Mouse (Mus musculus) embryonic facial prominence, embryonic 12.5 days (tissue): Measurements from ENCODE around the gene Slc25a18. TPM values are rescaled to one million over a fixed set of nuclear protein-coding genes. Genes with fewer than 3 reads are reported as not detected.

ENCODE experiments used
- ATAC-seq: fragments of 200-750 bp; cut with Nextera tagmentation; 2 replicates; pipeline ENCODE4 v1.8.0; 2017; ENCODE audit not compliant: insufficient number of reproducible peaks, insufficient read depth, low FRiP score, low TSS enrichment
- H3K27ac ChIP-seq: fragments of 300-500 bp; sonication (generic); 2 replicates; pipeline ENCODE4 v1.5.1; 2016; ENCODE audit warnings: mild to moderate bottlenecking
- H3K27me3 ChIP-seq: fragments of 300-500 bp; sonication (generic); 2 replicates; pipeline ENCODE4 v1.6.1; 2016; ENCODE audit warnings: mild to moderate bottlenecking, moderate library complexity
- H3K36me3 ChIP-seq: fragments of 300-500 bp; sonication (generic); 2 replicates; pipeline ENCODE4 v1.6.1; 2016; ENCODE audit warnings: mild to moderate bottlenecking
- H3K4me1 ChIP-seq: fragments of 300-500 bp; sonication (generic); 2 replicates; pipeline ENCODE4 v1.6.1; 2016
- H3K4me2 ChIP-seq: fragments of 300-500 bp; sonication (generic); replicated peaks from 2 replicates; pipeline ENCODE4 v1.6.1; 2016; ENCODE audit warnings: mild to moderate bottlenecking, moderate library complexity
- H3K4me3 ChIP-seq: fragments of 300-500 bp; sonication (generic); 2 replicates; pipeline ENCODE4 v1.5.1; 2016; ENCODE audit warnings: mild to moderate bottlenecking
- H3K9ac ChIP-seq: fragments of 300-500 bp; sonication (generic); 2 replicates; pipeline ENCODE4 v1.6.1; 2016; ENCODE audit warnings: mild to moderate bottlenecking, moderate library complexity
- H3K9me3 ChIP-seq: fragments of 300-500 bp; sonication (generic); 2 replicates; pipeline ENCODE4 v1.6.1; 2016; ENCODE audit warnings: mild to moderate bottlenecking, moderate library complexity
- WGBS: fragments of 180-500 bp; shearing (Covaris S2); methylation state at CpG from one replicate; pipeline ENCODE4 v1.1.7; 2016; 5-methylcytosine and 5-hydroxymethylcytosine counted together
- polyA plus RNA-seq: library from polyadenylated mRNA; unstranded; fragments of >200 nt; fragmentation: Nextera tagmentation; extraction: Ambion mirVana; gene quantifications from 2 replicates; pipeline ENCODE4 v1.2.1, GENCODE M21; 2016

Slc25a18 gene
- polyA plus RNA-seq: 0.24 and 0.34 TPM in 2 replicates

DNA sequence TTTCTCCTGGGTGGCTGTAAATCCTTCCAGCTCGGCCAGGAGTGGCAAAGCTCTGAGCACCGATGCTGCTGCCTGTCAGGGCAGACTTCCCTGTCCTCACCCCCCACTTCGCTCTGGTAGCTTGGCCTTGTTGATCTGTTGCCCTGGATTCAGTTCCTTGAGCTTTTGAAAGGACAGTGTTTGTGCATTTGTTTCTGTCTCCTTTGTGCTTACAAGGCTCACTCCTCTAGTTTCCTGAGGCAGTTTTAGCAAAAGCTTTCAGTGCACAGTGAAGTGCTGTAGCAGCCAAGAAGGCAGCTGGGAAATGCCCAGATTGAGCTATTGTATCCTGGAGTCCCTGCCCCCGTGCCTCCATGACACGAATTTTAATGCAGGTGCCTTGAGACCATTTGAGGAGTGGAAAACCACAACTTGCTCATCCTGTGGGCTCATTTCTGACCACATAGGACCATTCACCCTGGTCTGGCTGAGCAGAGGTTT lies at the start of gene Slc25a18:
TSS of gene Slc25a18 (plus strand) at position 430 of the 480 bp plus-strand sequence.
- ATAC-seq: no peak
- Histone ChIP-seq H3K4me2 (no peak within 1 kb of the TSS), H3K27me3 (no peaks in the 10 kb centered on the region), H3K4me3 (no peak within 1 kb of the TSS), H3K9ac (no peak within 1 kb of the TSS), H3K4me1 (no peaks in the 10 kb centered on the region; the same call in 1 of the 2 replicates), H3K9me3 (no peaks in the 10 kb centered on the region), H3K36me3 (no peaks in the 10 kb centered on the region; the same call in 1 of the 2 replicates), H3K27ac (no peak within 1 kb of the TSS)
- 71% methylated on average over 5 of the region's 5 CpGs for WGBS

DNA sequence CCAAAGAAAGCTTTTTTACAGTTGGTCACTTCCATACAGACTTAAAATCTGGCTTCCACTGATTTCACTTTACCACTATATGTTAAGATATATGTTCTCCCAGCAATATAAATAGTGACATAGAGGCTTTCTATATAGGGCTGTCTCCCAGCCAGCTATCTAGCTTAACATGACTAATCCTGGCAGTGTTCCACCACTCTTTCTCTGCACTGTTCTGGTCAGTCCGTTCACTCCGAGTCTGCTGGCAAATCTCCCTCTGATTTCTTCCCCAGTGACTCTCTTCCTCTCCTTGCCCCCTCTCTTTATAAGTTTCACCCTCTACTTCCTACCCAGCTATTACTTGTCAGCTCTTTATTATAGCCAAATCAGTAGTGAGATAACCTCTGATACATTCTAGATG lies 47.4 kb upstream of the Slc25a18 start:
- no peaks in the 10 kb centered on the region for H3K36me3 ChIP-seq
- H3K4me1 ChIP-seq: no peaks in the 10 kb centered on the region
- no peak for ATAC-seq
- 86% methylated on average over 2 of the region's 2 CpGs for WGBS
- no peaks in the 10 kb centered on the region for H3K9me3 ChIP-seq
- no peak overlapping the region for H3K4me3 ChIP-seq
- H3K27me3 ChIP-seq: no peaks in the 10 kb centered on the region
- H3K27ac ChIP-seq: no peak overlapping the region
- H3K4me2 ChIP-seq: no peak overlapping the region
- H3K9ac ChIP-seq: no peak overlapping the region

DNA sequence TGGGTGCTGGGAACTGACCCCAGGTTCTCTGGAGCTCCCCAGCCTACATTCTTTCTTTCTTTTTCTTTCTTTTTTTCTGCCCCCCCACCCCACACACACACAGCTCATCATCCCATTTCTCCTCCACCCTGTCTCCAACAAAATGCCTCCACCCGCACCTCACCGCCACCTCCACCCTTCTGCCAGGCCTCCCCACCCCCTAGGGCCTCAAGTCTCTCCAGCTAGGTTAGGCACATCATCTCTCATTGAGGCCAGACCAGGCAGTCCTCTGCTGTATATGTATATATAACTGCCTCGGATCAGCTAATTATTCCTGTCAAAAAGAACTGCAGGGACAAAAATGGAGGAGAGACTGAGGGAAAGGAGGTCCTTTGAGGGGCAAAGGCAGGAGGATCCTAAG lies 37.4 kb upstream of the Slc25a18 start:
- H3K27ac ChIP-seq: no peak overlapping the region
- no peaks in the 10 kb centered on the region for H3K9me3 ChIP-seq
- no peak overlapping the region for H3K4me3 ChIP-seq
- H3K27me3 ChIP-seq: no peaks in the 10 kb centered on the region
- no peak overlapping the region for H3K9ac ChIP-seq
- ATAC-seq: no peak
- 81% methylated on average over 3 of the region's 3 CpGs for WGBS
- H3K4me2 ChIP-seq: no peak overlapping the region
- peaks cover 12% of the 10 kb centered on the region; the same call in 1 of the 2 replicates for H3K36me3 ChIP-seq
- H3K4me1 ChIP-seq: no peaks in the 10 kb centered on the region

GRCm38 (mm10) chr6:120736566-120736965 lies 36.8 kb upstream of the Slc25a18 start:
- WGBS: 79% methylated on average over 3 of the region's 3 CpGs
- Histone ChIP-seq H3K4me3 (no peak overlapping the region), H3K9me3 (no peaks in the 10 kb centered on the region), H3K9ac (no peak overlapping the region), H3K27ac (no peak overlapping the region), H3K4me2 (no peak overlapping the region), H3K4me1 (no peaks in the 10 kb centered on the region), H3K36me3 (peaks cover 12% of the 10 kb centered on the region; the same call in 1 of the 2 replicates), H3K27me3 (no peaks in the 10 kb centered on the region)
- ATAC-seq: no peak

- Histone ChIP-seq H3K9me3 (no peaks in the 10 kb centered on the region), H3K27me3 (no peaks in the 10 kb centered on the region), H3K9ac (no peak overlapping the region), H3K27ac (no peak overlapping the region), H3K4me3 (no peak overlapping the region), H3K4me2 (no peak overlapping the region), H3K4me1 (no peaks in the 10 kb centered on the region), H3K36me3 (peaks cover 3% of the 10 kb centered on the region; the same call in 1 of the 2 replicates)
- ATAC-seq: no peak
- 91% methylated on average over 2 of the region's 2 CpGs for WGBS
These were observed 30.2 kb upstream of the Slc25a18 start for GRCm38 (mm10) chr6:120743130-120743529.

- Histone ChIP-seq H3K9ac (no peak overlapping the region), H3K36me3 (no peaks in the 10 kb centered on the region), H3K27me3 (no peaks in the 10 kb centered on the region), H3K27ac (no peak overlapping the region), H3K9me3 (no peaks in the 10 kb centered on the region), H3K4me1 (no peaks in the 10 kb centered on the region), H3K4me2 (no peak overlapping the region), H3K4me3 (no peak overlapping the region)
- ATAC-seq: no peak
- WGBS: 93% methylated on average over 7 of the region's 7 CpGs
These were observed 29.1 kb upstream of the Slc25a18 start for GRCm38 (mm10) chr6:120744266-120744665.

DNA sequence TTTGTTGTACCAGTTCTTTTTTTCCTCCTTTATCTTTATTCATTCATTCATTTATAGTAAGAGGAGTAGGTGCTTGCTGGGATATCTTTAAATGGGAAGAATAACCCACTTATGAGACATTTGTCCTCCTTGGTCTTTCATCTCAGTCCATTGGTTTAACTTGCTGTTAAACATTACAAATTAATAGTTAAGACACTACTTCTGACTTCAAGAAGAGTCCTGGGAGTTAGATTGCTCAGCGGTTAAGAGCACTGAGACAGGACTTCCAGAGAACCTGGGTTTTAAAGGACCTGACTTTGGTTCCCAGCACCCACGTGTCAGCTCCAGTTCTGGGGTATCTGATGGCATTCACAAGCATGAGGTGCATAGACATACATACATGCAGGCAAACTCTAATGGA lies 27.0 kb upstream of the Slc25a18 start:
- no peaks in the 10 kb centered on the region for H3K4me1 ChIP-seq
- WGBS: 89% methylated on average over 2 of the region's 2 CpGs
- H3K4me3 ChIP-seq: no peak overlapping the region
- no peaks in the 10 kb centered on the region for H3K9me3 ChIP-seq
- H3K9ac ChIP-seq: no peak overlapping the region
- no peaks in the 10 kb centered on the region for H3K27me3 ChIP-seq
- H3K36me3 ChIP-seq: no peaks in the 10 kb centered on the region
- H3K4me2 ChIP-seq: no peak overlapping the region
- no peak overlapping the region for H3K27ac ChIP-seq
- no peak for ATAC-seq

DNA sequence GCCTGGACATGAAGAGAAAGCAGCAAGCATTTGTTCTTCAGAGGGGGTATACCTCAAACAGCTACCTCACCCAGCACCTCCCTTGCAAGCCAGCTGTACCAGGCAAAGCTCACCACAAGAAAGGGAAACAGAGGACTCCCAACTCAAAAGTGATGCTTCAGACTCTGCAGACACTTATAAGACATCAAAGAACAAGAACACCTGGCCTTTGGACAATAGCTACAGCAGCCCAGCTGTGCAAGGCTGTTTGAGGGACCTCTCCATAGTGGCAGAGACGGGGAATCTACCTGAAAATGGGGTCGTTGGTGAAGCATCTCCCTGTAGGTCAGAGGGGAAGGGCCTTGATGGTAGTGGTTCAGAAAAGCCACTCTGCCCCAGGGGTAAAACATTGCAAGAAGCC lies 12.2 kb upstream of the Slc25a18 start:
- no peak overlapping the region for H3K4me2 ChIP-seq
- no peak overlapping the region for H3K4me3 ChIP-seq
- peaks cover 34% of the 10 kb centered on the region for H3K36me3 ChIP-seq
- H3K27ac ChIP-seq: no peak overlapping the region
- no peak overlapping the region for H3K9ac ChIP-seq
- H3K9me3 ChIP-seq: no peaks in the 10 kb centered on the region
- ATAC-seq: no peak
- no peaks in the 10 kb centered on the region for H3K27me3 ChIP-seq
- WGBS: 78% methylated on average over 2 of the region's 2 CpGs
- no peaks in the 10 kb centered on the region for H3K4me1 ChIP-seq

- H3K36me3 ChIP-seq: peaks cover 6% of the 10 kb centered on the region; the same call in 1 of the 2 replicates
- 84% methylated on average over 1 of the region's 1 CpGs for WGBS
These were observed 3.4 kb upstream of the Slc25a18 start for GRCm38 (mm10) chr6:120769972-120770371.

GRCm38 (mm10) chr6:120771366-120771765 lies 2.0 kb upstream of the Slc25a18 start:
- Histone ChIP-seq H3K4me2 (no peak overlapping the region), H3K4me3 (no peak overlapping the region), H3K36me3 (peaks cover 2% of the 10 kb centered on the region; the same call in 1 of the 2 replicates), H3K9me3 (no peaks in the 10 kb centered on the region), H3K9ac (no peak overlapping the region), H3K27ac (no peak overlapping the region), H3K27me3 (no peaks in the 10 kb centered on the region), H3K4me1 (no peaks in the 10 kb centered on the region; the same call in 1 of the 2 replicates)
- no peak for ATAC-seq
- WGBS: 78% methylated on average over 1 of the region's 1 CpGs

More at GRCm38 (mm10) chr6:120769972-120770371, 3.4 kb upstream of the Slc25a18 start:
- Histone ChIP-seq H3K27ac (no peak overlapping the region), H3K4me3 (no peak overlapping the region), H3K4me2 (no peak overlapping the region), H3K9me3 (no peaks in the 10 kb centered on the region), H3K9ac (no peak overlapping the region), H3K4me1 (no peaks in the 10 kb centered on the region; the same call in 1 of the 2 replicates), H3K27me3 (no peaks in the 10 kb centered on the region)
- no peak for ATAC-seq

- H3K27ac ChIP-seq: no peak overlapping the region
- no peaks in the 10 kb centered on the region for H3K9me3 ChIP-seq
- no peaks in the 10 kb centered on the region; the same call in 1 of the 2 replicates for H3K4me1 ChIP-seq
- H3K36me3 ChIP-seq: no peaks in the 10 kb centered on the region; the same call in 1 of the 2 replicates
- ATAC-seq: no peak
- H3K4me2 ChIP-seq: no peak overlapping the region
- no peak overlapping the region for H3K9ac ChIP-seq
- no peaks in the 10 kb centered on the region for H3K27me3 ChIP-seq
- H3K4me3 ChIP-seq: no peak overlapping the region
These were observed 1.4 kb upstream of the Slc25a18 start for GRCm38 (mm10) chr6:120772025-120772424.

DNA sequence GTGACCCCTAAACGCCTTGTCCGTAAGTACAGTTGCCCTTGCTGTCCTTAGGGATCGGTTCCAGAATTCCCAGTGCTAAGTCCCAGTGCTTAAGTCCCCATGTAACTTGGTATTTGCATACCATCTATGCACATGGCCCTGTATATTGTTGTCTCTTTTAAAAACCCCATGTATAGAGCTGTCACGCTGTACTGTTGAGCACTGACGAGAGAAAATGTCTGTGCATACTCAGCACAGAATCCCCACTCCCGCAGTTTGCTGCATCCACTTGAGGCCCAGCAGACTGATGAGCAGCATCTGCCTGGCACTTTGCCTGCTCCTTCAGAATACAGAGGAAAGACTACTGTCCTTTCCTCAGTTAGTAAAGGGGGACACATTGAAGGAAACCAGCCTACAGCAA lies 385 bp downstream of the Slc25a18 start:
- H3K9ac ChIP-seq: no peak overlapping the region
- no peak for ATAC-seq
- no peak overlapping the region for H3K4me2 ChIP-seq
- H3K4me3 ChIP-seq: no peak overlapping the region
- no peaks in the 10 kb centered on the region for H3K27me3 ChIP-seq
- H3K27ac ChIP-seq: no peak overlapping the region
- whole genome bisulfite sequencing: 79% methylated on average over 6 of the region's 6 CpGs
- no peaks in the 10 kb centered on the region; the same call in 1 of the 2 replicates for H3K36me3 ChIP-seq
- no peaks in the 10 kb centered on the region for H3K9me3 ChIP-seq
- H3K4me1 ChIP-seq: no peaks in the 10 kb centered on the region; the same call in 1 of the 2 replicates
